In the genomic region with DNA sequence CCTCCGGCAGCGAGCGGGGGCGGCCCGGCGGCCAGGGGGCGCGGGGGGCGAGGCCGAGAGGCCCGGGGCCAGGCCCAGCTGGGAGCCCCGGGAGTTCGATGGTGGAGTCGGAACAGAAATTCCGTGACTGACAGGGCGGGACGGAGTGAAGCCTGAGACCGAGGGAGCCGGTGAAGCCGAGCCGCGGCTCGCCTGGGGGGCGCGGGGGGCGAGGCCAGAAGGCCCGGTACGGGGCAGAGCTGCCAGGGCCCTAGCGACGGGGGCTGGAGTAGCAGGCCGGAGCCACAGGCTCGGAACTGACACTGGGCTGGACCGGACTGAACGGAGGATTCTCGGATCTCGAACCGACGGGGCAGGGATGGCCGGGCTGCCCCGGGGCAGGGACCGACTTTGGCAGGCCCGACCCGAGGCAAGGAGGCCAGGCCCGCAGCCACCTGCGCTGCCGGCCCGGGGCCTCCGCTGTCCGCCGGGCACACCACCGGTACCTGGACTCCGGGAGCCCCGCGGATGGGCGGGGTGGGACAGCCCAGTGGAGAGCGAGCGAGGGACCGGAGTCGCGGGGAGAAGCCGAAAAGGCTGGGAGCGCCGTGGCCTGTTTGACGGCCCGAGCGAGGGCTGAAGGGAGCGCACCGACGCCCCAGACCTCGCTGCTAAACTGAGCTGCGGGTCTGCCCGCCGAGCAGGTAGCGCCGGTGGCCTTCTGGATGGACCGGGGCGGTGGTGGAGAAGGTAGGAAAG, we compare ENCODE assay signal across 8 mouse cellular contexts. TPM values are rescaled to one million over a fixed set of nuclear protein-coding genes. Genes with fewer than 3 reads are reported as not detected.
DNase-seq lines count a peak whose midpoint lies in the region; ATAC-seq and TF ChIP-seq lines count a peak whose summit lies in the region.

No protein-coding gene starts in this region.

- peak in 1 of 2 experiments; percentile 24; a peak in 2 of 4 replicates for TF ChIP-seq CTCF in CH12.LX (conservative IDR thresholded peaks at IDR 0.05 in 1 of 2, IDR thresholded peaks at IDR 0.05 in 1 of 2; ENCODE audit: low read depth in 2 of 2, low read length in 2 of 2)
- TF ChIP-seq CTCF in bone marrow, adult 2 months (IDR thresholded peaks at IDR 0.05; ENCODE audit: control insufficient read depth, insufficient read depth, low read length), result no peak
- TF ChIP-seq CTCF in lung, embryonic 14.5 days (IDR thresholded peaks at IDR 0.05; ENCODE audit: low read depth), result peak; percentile 50

- no peak overlapping the region for H3K4me2 ChIP-seq in CH12.LX (ENCODE audit: insufficient read depth, low read depth, poor library complexity, severe bottlenecking)
- H3K4me2 ChIP-seq in heart, embryonic 16.5 days (ENCODE audit: low read depth, low read length), result peak overlapping the region; percentile 74
- H3K4me2 ChIP-seq in lung, embryonic 14.5 days, result peak overlapping the region; percentile 84

- WGBS in bone marrow, adult 2 months, result under 1% methylated on average over 76 of the region's 77 CpGs
- WGBS in heart, embryonic 16.5 days, result under 1% methylated on average over 71 of the region's 77 CpGs
- under 1% methylated on average over 74 of the region's 77 CpGs for WGBS in lung, embryonic 14.5 days

- no peak for TF ChIP-seq EP300 in CH12.LX (IDR thresholded peaks at IDR 0.05; ENCODE audit: low read length)

- peak overlapping the region; percentile 82 for H3K9ac ChIP-seq in CH12.LX (ENCODE audit: insufficient read depth, low read depth)
- peak overlapping the region; percentile 98 for H3K9ac ChIP-seq in heart, embryonic 16.5 days (ENCODE audit: low read length)
- peak overlapping the region; percentile 98 for H3K9ac ChIP-seq in lung, embryonic 14.5 days

- no peak for TF ChIP-seq RAD21 in CH12.LX (IDR thresholded peaks at IDR 0.05; ENCODE audit: low read depth, low read length)

- peak overlapping the region; percentile 52 to 94 (median 81) for H3K4me3 ChIP-seq in CH12.LX (replicated peaks in 1 of 3; ENCODE audit: low read depth in 2 of 3, low read length in 2 of 3, poor library complexity in 1 of 3)
- peak overlapping the region; percentile 85 for H3K4me3 ChIP-seq in bone marrow, adult 2 months (replicated peaks; ENCODE audit: control insufficient read depth, low read depth, low read length)
- H3K4me3 ChIP-seq in erythroblast, embryonic 14.5 days (replicated peaks), result peak overlapping the region; percentile 68
- H3K4me3 ChIP-seq in heart, embryonic 16.5 days (ENCODE audit: low read length), result peak overlapping the region; percentile 92
- peak overlapping the region; percentile 97 for H3K4me3 ChIP-seq in lung, embryonic 14.5 days (ENCODE audit: low read depth, low read length)

- H3K27ac ChIP-seq in CH12.LX (ENCODE audit: insufficient read depth, low read depth), result peak overlapping the region; percentile 81
- peak overlapping the region; percentile 83 for H3K27ac ChIP-seq in bone marrow, adult 2 months (ENCODE audit: control insufficient read depth, insufficient read depth, low read depth, low read length, poor library complexity)
- peak overlapping the region; percentile 97 for H3K27ac ChIP-seq in heart, embryonic 16.5 days (ENCODE audit: low read length)
- peak overlapping the region; percentile 97 for H3K27ac ChIP-seq in lung, embryonic 14.5 days (ENCODE audit: low read depth)

- peaks cover 61% of the 10 kb centered on the region for H3K79me2 ChIP-seq in CH12.LX (replicated peaks; ENCODE audit: control insufficient read depth, extremely low read depth, insufficient read depth, poor library complexity, severe bottlenecking)

- DNase-seq in CH12.LX (ENCODE audit: extremely low read depth), result peak; percentile 49
- DNase-seq in kidney, postnatal 36 days, result peak; percentile 59 to 84
- peak; percentile 80 for DNase-seq in lung, embryonic 14.5 days
- DNase-seq in thymus, postnatal 10 days (ENCODE audit: low spot score in 2 of 2), result peak; percentile 65

- H3K9me3 ChIP-seq in CH12.LX (replicated peaks; ENCODE audit: low read length), result no peaks in the 10 kb centered on the region
- H3K9me3 ChIP-seq in erythroblast, embryonic 14.5 days (ENCODE audit: control insufficient read depth, low read length), result no peaks in the 10 kb centered on the region
- H3K9me3 ChIP-seq in heart, embryonic 16.5 days (replicated peaks; ENCODE audit: control insufficient read depth, low read length), result no peaks in the 10 kb centered on the region
- no peaks in the 10 kb centered on the region for H3K9me3 ChIP-seq in lung, embryonic 14.5 days (ENCODE audit: low read depth, low read length)

- peaks cover 6 to 32% of the 10 kb centered on the region in 2 experiments for H3K36me3 ChIP-seq in CH12.LX (replicated peaks in 1 of 2; ENCODE audit: control insufficient read depth in 1 of 2, insufficient read depth in 1 of 2, low read length in 1 of 2)
- H3K36me3 ChIP-seq in erythroblast, embryonic 14.5 days (ENCODE audit: control insufficient read depth), result peaks cover 44% of the 10 kb centered on the region
- peaks cover 9% of the 10 kb centered on the region for H3K36me3 ChIP-seq in heart, embryonic 16.5 days (ENCODE audit: control insufficient read depth, insufficient read depth)
- peaks cover 17% of the 10 kb centered on the region for H3K36me3 ChIP-seq in lung, embryonic 14.5 days (ENCODE audit: insufficient read depth)

- in situ Hi-C loops in CH12.LX (cut with MboI; ENCODE audit: low pct_ligation_motif_present, low pct_unique_long_range_greater_than_20kb, low sequenced_read_pairs), result no loop called here

- no peaks in the 10 kb centered on the region for H3K27me3 ChIP-seq in CH12.LX (replicated peaks)
- H3K27me3 ChIP-seq in erythroblast, embryonic 14.5 days (ENCODE audit: control insufficient read depth), result no peaks in the 10 kb centered on the region
- H3K27me3 ChIP-seq in heart, embryonic 16.5 days (ENCODE audit: control insufficient read depth, insufficient read depth, low read length), result no peaks in the 10 kb centered on the region
- H3K27me3 ChIP-seq in lung, embryonic 14.5 days (ENCODE audit: insufficient read depth, low read length), result no peaks in the 10 kb centered on the region

- dilution Hi-C loops in CH12.LX (cut with MboI; ENCODE audit: extremely low pct_ligation_motif_present, extremely low pct_unique_long_range_greater_than_20kb, low sequenced_read_pairs), result no loop called here

- peak; percentile 63 for ATAC-seq in heart, embryonic 16.5 days (replicated peaks; ENCODE audit: extremely low read depth, insufficient read depth, low FRiP score)
- peak; percentile 75 for ATAC-seq in lung, embryonic 14.5 days (ENCODE audit: insufficient read depth)
- peak; percentile 43 for ATAC-seq in neutrophil, adult 5-6 weeks (ENCODE audit: extremely low read depth, insufficient number of reproducible peaks, low FRiP score, poor library complexity, severe bottlenecking)

- H3K4me1 ChIP-seq in CH12.LX (ENCODE audit: control insufficient read depth in 1 of 2, insufficient read depth in 2 of 2), result peaks cover 2 to 15% of the 10 kb centered on the region in 2 experiments; a peak in 3 of 4 replicates
- no peaks in the 10 kb centered on the region; the same call in 1 of the 2 replicates for H3K4me1 ChIP-seq in bone marrow, adult 2 months (ENCODE audit: control insufficient read depth, insufficient read depth, low read length)
- peaks cover 47% of the 10 kb centered on the region for H3K4me1 ChIP-seq in erythroblast, embryonic 14.5 days (ENCODE audit: control insufficient read depth)
- peaks cover 24% of the 10 kb centered on the region for H3K4me1 ChIP-seq in heart, embryonic 16.5 days (ENCODE audit: control insufficient read depth, insufficient read depth, low read length)
- peaks cover 17% of the 10 kb centered on the region for H3K4me1 ChIP-seq in lung, embryonic 14.5 days (ENCODE audit: insufficient read depth)

- TF ChIP-seq POLR2A in CH12.LX (IDR thresholded peaks at IDR 0.05; ENCODE audit: low read depth, low read length), result no peak
- TF ChIP-seq POLR2A in bone marrow, adult 2 months (IDR thresholded peaks at IDR 0.05; ENCODE audit: borderline replicate concordance, control insufficient read depth, low read depth, low read length), result no peak; the same call in 1 of the 2 replicates

RNA-seq across cellular contexts. Expression of a gene that starts 0.7 kb away (rescaled TPM):
- total RNA-seq in CH12.LX (2012; rRNA removed), result 49.0 and 51.8 TPM in 2 replicates
- 50.0 and 60.8 TPM in 2 replicates for total RNA-seq in CH12.LX (2014; rRNA removed)
- polyA plus RNA-seq in CH12.LX (2012; ENCODE audit: insufficient read length, low read depth), result 43.0 and 48.8 TPM in 2 replicates
- polyA plus RNA-seq in bone marrow, adult 2 months (2011; ENCODE audit: insufficient read depth, insufficient read length, low replicate concordance, missing spikeins), result 8.2 and 11.4 TPM in 2 replicates
- polyA plus RNA-seq in erythroblast, embryonic 14.5 days (2012), result 0.56 and 1.2 TPM in 2 replicates
- 53.8 and 55.3 TPM in 2 replicates for polyA plus RNA-seq in heart, embryonic 16.5 days (2015; fragmentation: Nextera tagmentation; extraction: Ambion mirVana)
- 77.2 and 82.6 TPM in 2 replicates for polyA plus RNA-seq in lung, embryonic 14.5 days (2014; fragmentation: Nextera tagmentation; extraction: Ambion mirVana)
- 14.8 and 19.8 TPM in 2 replicates for total RNA-seq in neutrophil, adult 5-6 weeks (2017)

RNA-seq across cellular contexts. Expression of a gene that starts 0.9 kb away (rescaled TPM):
- total RNA-seq in CH12.LX (2012; rRNA removed) (293 and 362 TPM in 2 replicates), CH12.LX (2014; rRNA removed) (601 and 717 TPM in 2 replicates)
- 264 and 297 TPM in 2 replicates for polyA plus RNA-seq in CH12.LX (2012; ENCODE audit: insufficient read length, low read depth)
- 449 and 551 TPM in 2 replicates for polyA plus RNA-seq in bone marrow, adult 2 months (2011; ENCODE audit: insufficient read depth, insufficient read length, low replicate concordance, missing spikeins)
- polyA plus RNA-seq in erythroblast, embryonic 14.5 days (2012), result 12.6 and 16.3 TPM in 2 replicates
- 1,257 and 1,258 TPM in 2 replicates for polyA plus RNA-seq in heart, embryonic 16.5 days (2015; fragmentation: Nextera tagmentation; extraction: Ambion mirVana)
- polyA plus RNA-seq in lung, embryonic 14.5 days (2014; fragmentation: Nextera tagmentation; extraction: Ambion mirVana), result 466 and 476 TPM in 2 replicates
- total RNA-seq in neutrophil, adult 5-6 weeks (2017), result 251 and 277 TPM in 2 replicates

RNA-seq across cellular contexts. Expression of a gene that starts 22.1 kb away (rescaled TPM):
- total RNA-seq in CH12.LX (2012; rRNA removed) (19.9 and 20.5 TPM in 2 replicates), CH12.LX (2014; rRNA removed) (32.0 and 32.8 TPM in 2 replicates)
- 18.6 and 20.5 TPM in 2 replicates for polyA plus RNA-seq in CH12.LX (2012; ENCODE audit: insufficient read length, low read depth)
- polyA plus RNA-seq in bone marrow, adult 2 months (2011; ENCODE audit: insufficient read depth, insufficient read length, low replicate concordance, missing spikeins), result 5.8 and 13.0 TPM in 2 replicates
- polyA plus RNA-seq in erythroblast, embryonic 14.5 days (2012), result 0.01 and 0.06 TPM in 2 replicates
- 32.4 and 33.6 TPM in 2 replicates for polyA plus RNA-seq in heart, embryonic 16.5 days (2015; fragmentation: Nextera tagmentation; extraction: Ambion mirVana)
- polyA plus RNA-seq in lung, embryonic 14.5 days (2014; fragmentation: Nextera tagmentation; extraction: Ambion mirVana), result 21.9 and 24.5 TPM in 2 replicates
- total RNA-seq in neutrophil, adult 5-6 weeks (2017), result 30.7 and 49.6 TPM in 2 replicates

RNA-seq across cellular contexts. Expression of a gene that starts 47.7 kb away (rescaled TPM):
- total RNA-seq in CH12.LX (2012; rRNA removed) (28.8 and 34.5 TPM in 2 replicates), CH12.LX (2014; rRNA removed) (21.6 and 22.8 TPM in 2 replicates)
- 48.5 and 53.3 TPM in 2 replicates for polyA plus RNA-seq in CH12.LX (2012; ENCODE audit: insufficient read length, low read depth)
- polyA plus RNA-seq in bone marrow, adult 2 months (2011; ENCODE audit: insufficient read depth, insufficient read length, low replicate concordance, missing spikeins), result 22.4 and 25.9 TPM in 2 replicates
- polyA plus RNA-seq in erythroblast, embryonic 14.5 days (2012), result 0.21 and 0.25 TPM in 2 replicates
- 18.5 and 20.2 TPM in 2 replicates for polyA plus RNA-seq in heart, embryonic 16.5 days (2015; fragmentation: Nextera tagmentation; extraction: Ambion mirVana)
- 35.9 and 43.2 TPM in 2 replicates for polyA plus RNA-seq in lung, embryonic 14.5 days (2014; fragmentation: Nextera tagmentation; extraction: Ambion mirVana)
- total RNA-seq in neutrophil, adult 5-6 weeks (2017), result 0.86 and 0.93 TPM in 2 replicates

RNA-seq across cellular contexts. Expression of a gene that starts 47.8 kb away (rescaled TPM):
- 33.0 and 52.2 TPM in 2 replicates for total RNA-seq in CH12.LX (2012; rRNA removed)
- total RNA-seq in CH12.LX (2014; rRNA removed), result 39.9 and 40.7 TPM in 2 replicates
- polyA plus RNA-seq in CH12.LX (2012; ENCODE audit: insufficient read length, low read depth), result 40.2 and 42.8 TPM in 2 replicates
- polyA plus RNA-seq in bone marrow, adult 2 months (2011; ENCODE audit: insufficient read depth, insufficient read length, low replicate concordance, missing spikeins), result 6.8 and 14.5 TPM in 2 replicates
- 0.10 and 0.18 TPM in 2 replicates for polyA plus RNA-seq in erythroblast, embryonic 14.5 days (2012)
- polyA plus RNA-seq in heart, embryonic 16.5 days (2015; fragmentation: Nextera tagmentation; extraction: Ambion mirVana), result 60.2 and 68.8 TPM in 2 replicates
- polyA plus RNA-seq in lung, embryonic 14.5 days (2014; fragmentation: Nextera tagmentation; extraction: Ambion mirVana), result 63.3 and 66.5 TPM in 2 replicates
- total RNA-seq in neutrophil, adult 5-6 weeks (2017), result 21.2 and 24.2 TPM in 2 replicates

Comparison
In these comparisons a context has a peak if more than half of its experiments do, and no peak if none do; other contexts are left out.
1. Peak in every context shown above with its lines: DNase-seq, ATAC-seq, H3K4me3 ChIP-seq and H3K27ac ChIP-seq.
2. RNA of a gene that starts 0.9 kb away (polyA plus RNA-seq): 1,257 to 1,258 TPM in heart, embryonic 16.5 days, 449 to 551 TPM in bone marrow, adult 2 months, 466 to 476 TPM in lung, embryonic 14.5 days and 264 to 297 TPM in CH12.LX; 12.6 to 16.3 TPM in erythroblast, embryonic 14.5 days; every median in the first group is over 10 times any median in the second.